Mouse (Mus musculus) stomach, embryonic 16.5 days (tissue): ENCODE measurements at regions not wholly inside any gene's neighbourhood (a gene's known extent, or its start where the extent isn't known, plus 50 kb on each side); places are given as distances from the start of the nearest gene placed in this dataset.

ENCODE experiments used
- ATAC-seq: fragments of 200-750 bp; cut with Nextera tagmentation; 2 replicates; pipeline ENCODE4 v1.8.0; 2017; ENCODE audit warnings: moderate number of reproducible peaks, moderate TSS enrichment; ENCODE audit not compliant: insufficient read depth, low FRiP score
- H3K27ac ChIP-seq: fragments of 300-500 bp; sonication (generic); 2 replicates; pipeline ENCODE4 v1.5.1; 2014; ENCODE audit warnings: low read length
- H3K27me3 ChIP-seq: fragments of 300-500 bp; sonication (generic); 2 replicates; pipeline ENCODE4 v1.6.1; 2014; ENCODE audit warnings: low read length, control low read depth, mixed read lengths; ENCODE audit not compliant: control insufficient read depth, insufficient read depth
- H3K36me3 ChIP-seq: fragments of 300-500 bp; sonication (generic); 2 replicates; pipeline ENCODE4 v1.6.1; 2014; ENCODE audit warnings: low read length; ENCODE audit not compliant: control insufficient read depth, insufficient read depth
- H3K4me1 ChIP-seq: fragments of 300-500 bp; sonication (generic); 2 replicates; pipeline ENCODE4 v1.6.1; 2014; ENCODE audit warnings: low read length, control low read depth, mixed read lengths; ENCODE audit not compliant: control insufficient read depth, insufficient read depth
- H3K4me2 ChIP-seq: fragments of 300-500 bp; sonication (generic); 2 replicates; pipeline ENCODE4 v1.6.1; 2014; ENCODE audit warnings: low read depth, low read length, mixed read lengths
- H3K4me3 ChIP-seq: fragments of 300-500 bp; sonication (generic); replicated peaks from 2 replicates; pipeline ENCODE4 v1.5.1; 2014; ENCODE audit warnings: mild to moderate bottlenecking, low read length
- H3K9ac ChIP-seq: fragments of 300-500 bp; sonication (generic); 2 replicates; pipeline ENCODE4 v1.6.1; 2014; ENCODE audit warnings: low read length
- H3K9me3 ChIP-seq: fragments of 300-500 bp; sonication (generic); replicated peaks from 2 replicates; pipeline ENCODE4 v1.6.1; 2016; ENCODE audit warnings: low read length, control low read depth; ENCODE audit not compliant: control insufficient read depth
- WGBS: fragments of 180-500 bp; shearing (Covaris S2); extraction: QIAGEN DNeasy Blood & Tissue Kit; methylation state at CpG from one replicate; pipeline ENCODE4 v1.1.7; 2014; 5-methylcytosine and 5-hydroxymethylcytosine counted together

DNA sequence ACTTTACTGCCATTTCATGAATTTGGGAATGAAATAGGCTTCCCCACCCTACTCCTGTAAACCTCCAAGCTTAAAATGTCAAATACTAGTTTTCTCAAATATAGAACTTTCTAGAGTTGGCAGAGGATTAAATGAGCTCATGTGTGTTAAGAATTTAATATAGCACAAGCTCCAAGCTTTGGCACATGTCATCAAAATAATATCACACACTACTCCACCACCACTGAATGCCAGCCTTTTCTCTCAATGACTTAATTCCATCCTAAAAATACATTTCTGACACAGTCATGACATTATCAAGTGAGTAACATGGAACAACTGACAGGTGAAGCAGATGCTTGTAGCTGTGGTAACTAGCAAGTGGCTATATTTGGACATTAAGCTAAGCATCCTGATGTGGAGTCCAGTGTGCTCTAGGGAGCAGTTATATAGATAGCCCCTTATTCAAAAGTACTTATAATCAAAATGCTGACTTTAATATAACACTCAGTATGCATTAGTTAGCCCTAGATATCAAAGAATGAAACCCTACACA is 728.0 kb upstream of the Slit2 start:
- no peak overlapping the region for H3K9ac ChIP-seq
- no peaks in the 10 kb centered on the region for H3K27me3 ChIP-seq
- H3K36me3 ChIP-seq = no peaks in the 10 kb centered on the region
- no peak for ATAC-seq
- no peak overlapping the region for H3K4me2 ChIP-seq
- H3K27ac ChIP-seq = no peak overlapping the region
- H3K4me3 ChIP-seq = no peak overlapping the region
- no peaks in the 10 kb centered on the region for H3K4me1 ChIP-seq
- H3K9me3 ChIP-seq = no peaks in the 10 kb centered on the region

DNA sequence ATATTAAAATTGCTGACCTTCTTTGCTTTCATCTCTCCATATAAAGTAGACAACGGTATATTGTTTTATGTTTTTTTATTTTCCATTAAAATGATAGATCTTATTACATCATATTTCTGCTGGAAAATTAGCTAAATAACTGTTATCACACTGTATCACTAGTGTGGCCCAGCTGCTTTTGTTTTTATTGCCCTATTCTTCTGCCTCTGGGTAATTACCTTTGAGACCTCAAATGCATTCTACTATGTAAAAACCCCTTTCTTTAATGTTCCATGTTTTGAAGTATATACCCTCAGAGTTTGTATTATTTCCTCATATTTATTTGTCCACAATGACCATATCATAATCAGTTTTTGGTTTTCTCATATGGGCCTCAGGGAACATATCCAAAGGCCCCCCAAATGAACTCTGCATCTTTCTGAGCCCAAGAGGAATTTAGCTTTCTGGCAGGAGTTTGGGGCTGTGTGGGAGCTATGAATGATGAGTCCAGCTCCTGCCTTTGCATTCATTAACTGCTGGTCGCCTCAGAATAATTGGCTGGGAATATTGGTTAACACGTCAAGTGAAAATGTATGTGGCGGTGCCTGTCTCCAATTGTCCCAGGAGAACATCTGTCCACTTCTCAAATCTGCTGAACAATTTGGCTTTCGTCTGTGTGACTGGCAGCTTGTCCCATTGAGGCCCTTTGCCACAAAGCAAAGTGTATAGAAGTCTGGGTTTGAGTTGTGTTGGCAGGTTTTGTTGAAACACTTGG is 721.1 kb upstream of the Slit2 start:
- no peak overlapping the region for H3K9ac ChIP-seq
- no peaks in the 10 kb centered on the region for H3K27me3 ChIP-seq
- no peak overlapping the region for H3K4me3 ChIP-seq
- no peak overlapping the region for H3K4me2 ChIP-seq
- WGBS = 71% methylated on average over 5 of the region's 5 CpGs
- ATAC-seq = no peak
- H3K4me1 ChIP-seq = no peaks in the 10 kb centered on the region
- no peak overlapping the region for H3K27ac ChIP-seq
- H3K36me3 ChIP-seq = no peaks in the 10 kb centered on the region
- H3K9me3 ChIP-seq = no peaks in the 10 kb centered on the region

DNA sequence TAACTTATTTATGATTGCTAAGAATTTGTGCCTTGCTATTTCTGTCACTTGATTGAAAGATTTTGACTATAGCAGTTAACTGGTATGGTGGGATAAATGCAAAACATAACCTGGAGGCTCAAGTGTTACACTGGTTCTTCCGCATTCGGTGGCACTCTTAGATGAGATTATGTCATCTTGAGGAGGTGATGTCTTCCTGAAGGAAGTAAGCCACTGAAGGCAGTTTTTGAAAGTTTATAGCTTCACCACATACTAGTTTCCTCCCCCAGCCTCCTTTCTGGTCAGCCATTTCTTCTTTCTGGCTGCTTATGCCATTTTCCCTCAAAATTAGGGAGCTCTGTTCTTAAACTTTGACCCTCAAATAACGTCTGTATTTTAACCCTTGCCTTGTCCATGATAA is 710.3 kb upstream of the Slit2 start:
- Histone ChIP-seq H3K27me3 (no peaks in the 10 kb centered on the region), H3K4me2 (no peak overlapping the region), H3K9me3 (no peaks in the 10 kb centered on the region), H3K27ac (no peak overlapping the region), H3K4me1 (peaks cover 12% of the 10 kb centered on the region; the same call in 1 of the 2 replicates), H3K36me3 (no peaks in the 10 kb centered on the region), H3K9ac (no peak overlapping the region), H3K4me3 (no peak overlapping the region)
- ATAC-seq = no peak
- 66% methylated on average over 3 of the region's 3 CpGs for WGBS

DNA sequence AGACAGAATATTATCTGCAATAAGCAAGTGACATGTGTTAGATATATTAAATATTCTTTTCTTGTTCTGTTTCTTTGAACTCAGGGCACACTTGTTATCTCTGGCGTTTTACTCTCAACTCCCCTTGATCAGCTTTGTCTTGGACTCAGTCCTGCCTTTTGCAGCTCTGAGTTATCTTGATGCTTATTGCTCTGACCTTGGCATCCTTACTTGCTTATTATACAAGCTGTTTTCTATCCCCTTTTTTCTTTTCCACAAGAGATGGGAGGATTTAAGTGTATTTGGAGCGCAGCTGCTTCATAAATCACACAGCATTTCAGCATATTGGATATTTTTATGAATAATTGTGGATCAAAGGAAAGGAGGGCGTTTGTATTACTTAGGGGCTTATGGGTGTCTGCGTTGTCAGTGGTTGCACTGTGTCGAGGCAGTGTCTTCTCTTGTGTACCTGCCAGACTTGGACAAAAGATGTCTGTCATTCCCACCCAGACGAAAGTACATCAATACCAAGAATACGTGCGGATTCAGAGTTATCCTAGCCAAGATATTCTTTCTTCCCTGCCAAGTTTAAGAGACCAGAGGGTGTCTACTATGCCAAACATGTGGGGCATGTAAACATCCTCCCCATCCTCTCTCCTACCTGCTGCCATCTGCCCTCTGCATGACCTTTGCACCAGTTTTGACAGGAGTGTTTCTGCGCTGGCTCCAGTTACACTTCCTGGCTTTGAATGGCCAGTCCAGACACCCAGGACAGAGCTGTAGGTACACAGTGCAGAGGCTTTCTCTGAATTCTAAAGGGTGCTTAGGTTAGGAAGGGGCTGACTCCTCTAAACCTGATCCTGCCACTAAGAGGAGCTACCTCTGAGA is 709.3 kb upstream of the Slit2 start:
- Histone ChIP-seq H3K27me3 (no peaks in the 10 kb centered on the region), H3K9me3 (no peaks in the 10 kb centered on the region), H3K27ac (no peak overlapping the region; the same call in 1 of the 2 replicates), H3K9ac (no peak overlapping the region), H3K36me3 (no peaks in the 10 kb centered on the region), H3K4me3 (no peak overlapping the region), H3K4me2 (no peak overlapping the region), H3K4me1 (peaks cover 12% of the 10 kb centered on the region; the same call in 1 of the 2 replicates)
- 29% methylated on average over 9 of the region's 9 CpGs for WGBS
- peak; percentile 44; the same call in 1 of the 2 replicates for ATAC-seq

DNA sequence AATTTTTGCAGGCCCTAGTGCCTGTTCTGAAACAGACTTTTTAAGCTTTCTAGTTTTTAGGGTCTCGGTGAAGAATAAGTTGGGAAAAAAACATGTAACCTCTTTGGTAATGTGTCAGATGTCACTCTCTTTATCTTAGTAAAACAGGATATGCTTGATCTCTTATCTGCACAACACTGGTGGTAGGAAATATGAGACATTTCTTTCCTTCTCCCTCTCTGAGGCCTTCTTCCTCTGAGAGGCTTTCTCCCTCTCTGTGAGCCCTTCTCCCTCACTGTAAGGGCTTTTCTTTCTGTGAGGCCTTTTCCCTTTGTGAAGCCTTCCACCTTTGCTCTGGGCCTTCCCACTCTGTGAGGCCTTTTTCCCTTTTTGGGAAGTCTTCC is 708.7 kb upstream of the Slit2 start:
- H3K4me2 ChIP-seq = no peak overlapping the region
- no peak overlapping the region for H3K4me3 ChIP-seq
- no peak overlapping the region for H3K9ac ChIP-seq
- H3K27me3 ChIP-seq = no peaks in the 10 kb centered on the region
- WGBS = 67% methylated on average over 1 of the region's 1 CpGs
- no peaks in the 10 kb centered on the region for H3K9me3 ChIP-seq
- peaks cover 12% of the 10 kb centered on the region; the same call in 1 of the 2 replicates for H3K4me1 ChIP-seq
- no peak for ATAC-seq
- no peak overlapping the region; the same call in 1 of the 2 replicates for H3K27ac ChIP-seq
- H3K36me3 ChIP-seq = no peaks in the 10 kb centered on the region

DNA sequence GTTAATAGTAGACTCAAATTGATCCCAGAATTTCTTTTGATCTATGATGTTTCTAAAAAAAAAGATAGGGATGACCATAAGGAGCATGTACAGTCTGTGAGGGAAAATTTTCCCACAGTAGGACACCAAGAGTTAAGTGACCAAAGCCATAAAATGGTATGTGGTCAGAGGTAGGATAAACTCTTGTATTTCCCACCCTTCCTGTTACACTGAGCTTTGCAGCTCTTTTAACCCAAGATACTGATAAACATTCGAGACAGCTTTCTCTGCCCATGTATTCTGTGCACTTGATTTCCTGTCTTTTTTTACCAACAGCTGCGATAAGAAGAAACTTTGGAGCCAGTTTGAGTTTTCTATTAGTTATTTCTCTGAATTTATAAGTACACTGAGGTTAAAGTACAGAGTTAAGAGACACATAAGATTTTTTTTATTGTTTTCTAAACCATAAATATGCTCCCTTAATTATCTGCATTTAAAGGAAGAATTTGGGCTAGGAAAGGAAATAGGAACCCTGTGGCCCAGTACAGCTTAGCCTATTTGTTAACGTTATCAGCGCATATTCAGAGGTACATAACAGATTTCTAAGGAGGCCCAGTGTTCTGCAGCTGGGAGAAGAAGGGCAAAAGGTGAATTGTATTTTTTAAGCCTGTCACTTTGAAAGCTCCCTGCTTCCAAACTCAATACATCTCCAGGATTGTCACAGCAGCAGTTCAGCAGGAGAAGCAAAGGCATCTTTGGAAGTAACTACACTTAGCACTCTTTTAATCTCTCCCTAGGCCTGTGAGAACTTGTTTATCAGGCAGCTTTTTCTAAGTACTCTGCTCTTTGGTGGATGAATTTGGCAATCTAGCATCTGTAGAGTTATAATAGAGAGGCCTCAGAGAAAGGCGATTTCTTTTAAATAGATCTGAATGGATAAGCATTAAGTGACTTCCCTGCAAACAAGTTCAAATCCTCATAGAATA is 706.4 kb upstream of the Slit2 start:
- Histone ChIP-seq H3K4me1 (peaks cover 12% of the 10 kb centered on the region; the same call in 1 of the 2 replicates), H3K27ac (no peak overlapping the region), H3K9ac (no peak overlapping the region), H3K4me2 (no peak overlapping the region), H3K4me3 (no peak overlapping the region), H3K27me3 (no peaks in the 10 kb centered on the region), H3K36me3 (no peaks in the 10 kb centered on the region), H3K9me3 (no peaks in the 10 kb centered on the region)
- 28% methylated on average over 5 of the region's 5 CpGs for WGBS
- ATAC-seq = no peak

DNA sequence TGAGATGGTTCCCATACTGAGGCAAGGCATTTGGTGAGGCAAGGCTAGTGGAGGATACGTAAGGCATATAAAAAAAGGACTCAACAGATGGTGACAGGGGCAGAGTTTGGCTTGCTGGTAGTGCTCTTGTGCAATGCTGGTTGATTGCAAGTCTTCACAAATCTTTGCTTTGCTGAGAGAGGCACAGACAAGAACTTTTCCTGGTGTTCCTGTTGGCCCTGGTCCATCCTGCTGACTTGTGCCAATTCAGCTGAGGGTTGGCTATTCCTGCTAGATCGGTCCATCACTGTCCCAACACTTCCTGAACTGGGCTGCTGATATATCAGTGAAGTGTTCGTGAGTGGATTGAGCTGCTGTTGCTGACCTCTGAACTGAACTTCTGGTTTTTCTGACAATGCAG is 703.3 kb upstream of the Slit2 start:
- no peak overlapping the region for H3K4me2 ChIP-seq
- no peak overlapping the region for H3K4me3 ChIP-seq
- no peak for ATAC-seq
- H3K4me1 ChIP-seq = 0 out of 2 replicates have a peak, but pooled peaks cover under 1% of the 10 kb centered on the region
- no peaks in the 10 kb centered on the region for H3K36me3 ChIP-seq
- H3K9me3 ChIP-seq = no peaks in the 10 kb centered on the region
- H3K27me3 ChIP-seq = no peaks in the 10 kb centered on the region
- 87% methylated on average over 3 of the region's 3 CpGs for WGBS
- no peak overlapping the region for H3K27ac ChIP-seq
- H3K9ac ChIP-seq = no peak overlapping the region

DNA sequence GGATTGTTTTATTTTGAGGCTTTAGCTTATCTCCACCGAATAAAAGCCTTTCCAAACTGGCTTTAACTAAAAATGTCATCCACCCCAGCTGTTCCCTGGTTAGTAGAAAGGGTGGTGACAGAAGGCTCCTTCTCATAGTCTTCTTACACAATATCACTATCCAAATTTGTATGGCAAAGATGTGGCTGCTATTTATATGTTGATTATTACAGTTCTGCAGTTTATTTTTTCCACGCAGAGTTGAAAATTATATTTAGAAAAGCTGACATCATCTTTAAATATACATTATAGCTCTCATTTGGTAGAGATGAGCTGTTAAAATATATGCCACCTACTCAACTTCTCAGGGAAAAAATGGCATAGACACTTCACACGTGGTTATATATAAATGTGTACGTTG is 683.3 kb upstream of the Slit2 start:
- Histone ChIP-seq H3K27ac (no peak overlapping the region), H3K9ac (no peak overlapping the region), H3K9me3 (no peaks in the 10 kb centered on the region), H3K4me2 (no peak overlapping the region), H3K4me3 (no peak overlapping the region), H3K36me3 (no peaks in the 10 kb centered on the region), H3K4me1 (no peaks in the 10 kb centered on the region), H3K27me3 (no peaks in the 10 kb centered on the region)
- 80% methylated on average over 4 of the region's 4 CpGs for WGBS
- ATAC-seq = no peak
